Mouse (Mus musculus): ENCODE measurements around the gene Rnf220. TPM values are rescaled to one million over a fixed set of nuclear protein-coding genes. Genes with fewer than 3 reads are reported as not detected.

Rnf220 gene
- polyA plus RNA-seq, 1 experiment = 73.9 TPM

DNA sequence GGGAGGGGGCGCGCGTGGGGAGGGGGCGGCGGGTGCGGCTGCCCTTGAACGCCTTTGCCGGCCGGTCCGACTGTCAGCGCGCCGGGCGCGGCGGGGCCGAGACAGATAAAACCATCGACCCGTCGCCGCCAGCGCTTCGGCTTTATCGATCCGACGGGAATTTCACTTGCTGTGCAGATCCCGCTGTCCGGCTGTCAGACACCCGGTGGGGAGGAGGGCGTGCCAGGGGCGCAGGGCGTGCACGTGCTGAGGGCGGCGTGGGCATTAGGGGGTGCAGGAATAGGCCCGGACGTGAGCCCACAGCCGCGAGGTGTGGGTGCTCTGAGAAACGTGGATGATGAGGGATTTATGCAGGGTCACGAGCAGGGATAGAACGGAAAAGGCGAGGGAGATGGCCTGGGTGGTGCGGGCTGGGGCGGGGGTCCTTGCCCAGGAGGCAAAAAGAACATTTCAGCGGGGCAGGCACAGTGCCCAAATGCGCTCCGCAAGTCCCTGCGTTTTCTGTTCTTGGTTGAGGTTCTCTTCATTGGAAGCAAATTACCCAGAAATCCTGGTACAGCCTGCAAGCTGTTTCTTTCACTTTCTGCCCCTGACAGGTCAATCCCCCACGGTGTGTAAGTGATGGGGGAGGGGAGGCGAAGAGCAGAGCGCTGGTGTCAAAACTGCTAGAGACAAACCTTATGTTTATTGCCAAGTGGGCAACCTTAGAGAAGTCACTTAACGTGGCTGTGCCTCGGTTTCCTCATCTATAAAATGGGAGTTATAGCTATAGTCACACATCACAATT lies 192.4 kb downstream of the Rnf220 start:
- TF ChIP-seq POLR2A (IDR thresholded peaks at IDR 0.05; ENCODE audit: low read depth, low read length) = no peak
- no peak for TF ChIP-seq CTCF (IDR thresholded peaks at IDR 0.05; ENCODE audit: extremely low read depth, insufficient read length, insufficient replicate concordance, low read depth, low read length)
- peaks cover 6% of the 10 kb centered on the region for H3K4me1 ChIP-seq (ENCODE audit: control insufficient read depth, insufficient read depth, insufficient read length, low read length)
- H3K27me3 ChIP-seq (ENCODE audit: control insufficient read depth, insufficient read depth, low read length) = peaks cover 14% of the 10 kb centered on the region
- H3K27ac ChIP-seq (ENCODE audit: insufficient read depth, low read depth, low read length) = no peak overlapping the region
- WGBS = 14% methylated on average over 54 of the region's 54 CpGs
- H3K4me3 ChIP-seq (ENCODE audit: low read depth, low read length) = peak overlapping the region; percentile 53
- no peaks in the 10 kb centered on the region for H3K36me3 ChIP-seq (ENCODE audit: control insufficient read depth, insufficient read depth, low read length)

DNA sequence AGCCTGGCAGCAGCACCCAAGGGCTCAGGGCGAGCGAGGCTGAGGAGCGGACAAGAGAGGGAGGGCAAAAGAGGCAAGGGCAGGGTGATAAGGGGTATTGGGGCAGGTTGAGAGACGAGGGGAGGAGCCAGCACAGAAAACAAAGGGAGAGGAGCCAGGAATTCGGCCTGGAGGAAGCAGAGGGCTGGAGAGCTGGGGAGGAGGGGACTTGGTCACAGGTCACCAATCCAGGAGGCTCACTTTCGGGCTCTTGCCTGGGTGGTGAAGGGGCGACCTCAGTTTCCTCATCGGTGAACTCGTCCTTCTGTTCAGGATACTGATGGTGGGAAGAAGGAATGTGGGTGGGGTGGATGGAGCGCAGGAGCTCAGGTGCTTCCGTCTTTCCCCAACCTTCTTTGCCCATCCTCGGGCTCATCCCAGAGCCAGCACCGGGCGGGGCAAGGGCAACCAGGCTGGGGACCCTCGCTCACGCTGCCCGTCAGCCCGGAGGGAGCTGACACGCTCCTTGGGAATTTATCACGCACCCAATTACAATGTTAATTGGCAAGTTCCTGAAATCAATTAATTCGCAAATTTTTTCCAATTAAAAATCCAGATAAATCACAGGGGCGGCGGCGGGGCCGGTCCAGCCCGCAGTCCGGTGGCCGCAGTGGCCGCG lies 193.1 kb downstream of the Rnf220 start:
- peaks cover 6% of the 10 kb centered on the region for H3K4me1 ChIP-seq (ENCODE audit: control insufficient read depth, insufficient read depth, insufficient read length, low read length)
- H3K4me3 ChIP-seq (ENCODE audit: low read depth, low read length) = peak overlapping the region; percentile 53; the same call in 1 of the 2 replicates
- H3K27me3 ChIP-seq (ENCODE audit: control insufficient read depth, insufficient read depth, low read length) = peaks cover 14% of the 10 kb centered on the region
- 16% methylated on average over 30 of the region's 30 CpGs for WGBS
- TF ChIP-seq POLR2A (IDR thresholded peaks at IDR 0.05; ENCODE audit: low read depth, low read length) (no peak), CTCF (IDR thresholded peaks at IDR 0.05; ENCODE audit: extremely low read depth, insufficient read length, insufficient replicate concordance, low read depth, low read length) (no peak)
- H3K27ac ChIP-seq (ENCODE audit: insufficient read depth, low read depth, low read length) = no peak overlapping the region
- H3K36me3 ChIP-seq (ENCODE audit: control insufficient read depth, insufficient read depth, low read length) = no peaks in the 10 kb centered on the region

DNA sequence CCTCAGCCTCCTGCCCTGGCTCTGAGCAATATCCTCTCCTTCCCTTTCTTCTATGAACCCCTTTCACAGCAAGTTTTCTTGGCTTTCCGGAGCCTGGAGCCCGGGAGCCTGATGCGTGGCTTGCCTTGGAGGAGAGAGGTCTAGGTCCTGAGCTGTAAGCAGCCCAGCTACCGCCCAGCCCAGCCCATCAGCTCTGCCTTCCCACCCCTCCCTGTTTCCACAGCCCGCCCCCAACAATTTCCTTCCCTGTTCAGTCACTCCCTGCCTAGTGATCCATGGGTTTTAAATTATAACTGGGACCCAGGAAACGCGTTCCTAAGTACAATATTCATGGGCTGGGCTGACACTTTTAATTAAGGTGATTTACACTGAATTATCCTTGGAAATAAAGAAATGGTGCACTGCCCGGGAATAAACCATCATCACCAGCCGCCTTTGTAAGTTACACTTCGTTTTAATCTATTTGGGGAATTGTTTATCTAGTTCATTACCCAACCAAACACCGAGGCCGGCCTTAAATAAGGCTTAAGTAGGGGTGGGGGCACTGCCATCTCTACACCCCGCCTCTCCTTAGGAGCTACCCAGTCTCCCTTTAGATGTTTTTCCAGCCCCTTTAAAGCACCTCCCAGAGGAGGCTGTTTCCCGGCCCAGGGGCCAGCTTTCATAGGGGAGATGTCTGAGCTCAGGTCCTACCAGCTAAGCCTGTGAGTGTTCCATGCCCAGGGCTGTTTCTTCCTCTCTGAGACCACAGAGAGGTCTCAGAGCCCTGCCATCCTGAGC lies 194.6 kb downstream of the Rnf220 start:
- no peaks in the 10 kb centered on the region for H3K36me3 ChIP-seq (ENCODE audit: control insufficient read depth, insufficient read depth, low read length)
- TF ChIP-seq CTCF (IDR thresholded peaks at IDR 0.05; ENCODE audit: extremely low read depth, insufficient read length, insufficient replicate concordance, low read depth, low read length) = no peak
- no peak for TF ChIP-seq POLR2A (IDR thresholded peaks at IDR 0.05; ENCODE audit: low read depth, low read length)
- peaks cover 6% of the 10 kb centered on the region for H3K4me1 ChIP-seq (ENCODE audit: control insufficient read depth, insufficient read depth, insufficient read length, low read length)
- no peak overlapping the region for H3K4me3 ChIP-seq (ENCODE audit: low read depth, low read length)
- peaks cover 14% of the 10 kb centered on the region for H3K27me3 ChIP-seq (ENCODE audit: control insufficient read depth, insufficient read depth, low read length)
- 44% methylated on average over 14 of the region's 14 CpGs for WGBS
- no peak overlapping the region for H3K27ac ChIP-seq (ENCODE audit: insufficient read depth, low read depth, low read length)

DNA sequence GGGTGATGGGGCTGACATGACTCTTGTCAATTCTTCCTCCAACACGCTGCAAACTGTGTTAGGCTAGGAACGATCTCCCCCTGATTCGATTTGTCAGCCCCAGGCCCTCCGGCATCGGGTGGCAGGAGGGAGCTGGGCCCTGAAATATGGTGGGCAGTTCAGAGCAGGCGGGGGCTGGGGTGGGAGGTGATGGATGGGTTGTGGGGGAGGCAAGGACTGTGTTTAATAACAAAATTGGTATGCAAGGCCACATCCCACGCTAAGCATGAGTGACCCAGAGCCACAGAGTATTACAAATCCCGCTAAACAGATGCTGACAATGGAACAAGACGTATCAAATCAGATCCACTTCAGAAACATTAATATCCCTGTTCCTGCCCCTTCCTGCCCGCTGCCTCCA lies 196.9 kb downstream of the Rnf220 start:
- TF ChIP-seq CTCF (IDR thresholded peaks at IDR 0.05; ENCODE audit: extremely low read depth, insufficient read length, insufficient replicate concordance, low read depth, low read length) (no peak), POLR2A (IDR thresholded peaks at IDR 0.05; ENCODE audit: low read depth, low read length) (no peak)
- peaks cover 6% of the 10 kb centered on the region for H3K4me1 ChIP-seq (ENCODE audit: control insufficient read depth, insufficient read depth, insufficient read length, low read length)
- 88% methylated on average over 10 of the region's 10 CpGs for WGBS
- H3K27me3 ChIP-seq (ENCODE audit: control insufficient read depth, insufficient read depth, low read length) = peaks cover 16% of the 10 kb centered on the region
- H3K36me3 ChIP-seq (ENCODE audit: control insufficient read depth, insufficient read depth, low read length) = no peaks in the 10 kb centered on the region
- H3K27ac ChIP-seq (ENCODE audit: insufficient read depth, low read depth, low read length) = no peak overlapping the region
- no peak overlapping the region for H3K4me3 ChIP-seq (ENCODE audit: low read depth, low read length)

- no peaks in the 10 kb centered on the region for H3K4me1 ChIP-seq (ENCODE audit: control insufficient read depth, insufficient read depth, insufficient read length, low read length)
- H3K27me3 ChIP-seq (ENCODE audit: control insufficient read depth, insufficient read depth, low read length) = peaks cover 2% of the 10 kb centered on the region
- WGBS = 74% methylated on average over 9 of the region's 9 CpGs
- no peaks in the 10 kb centered on the region for H3K36me3 ChIP-seq (ENCODE audit: control insufficient read depth, insufficient read depth, low read length)
- TF ChIP-seq POLR2A (IDR thresholded peaks at IDR 0.05; ENCODE audit: low read depth, low read length) = no peak
- no peak for TF ChIP-seq CTCF (IDR thresholded peaks at IDR 0.05; ENCODE audit: extremely low read depth, insufficient read length, insufficient replicate concordance, low read depth, low read length)
- H3K27ac ChIP-seq (ENCODE audit: insufficient read depth, low read depth, low read length) = no peak overlapping the region
- H3K4me3 ChIP-seq (ENCODE audit: low read depth, low read length) = no peak overlapping the region
Observed at GRCm38 (mm10) chr4:117297819-117298218, 199.0 kb downstream of the Rnf220 start.

GRCm38 (mm10) chr4:117296849-117297593 lies 199.8 kb downstream of the Rnf220 start:
- no peak overlapping the region for H3K4me3 ChIP-seq (ENCODE audit: low read depth, low read length)
- H3K36me3 ChIP-seq (ENCODE audit: control insufficient read depth, insufficient read depth, low read length) = no peaks in the 10 kb centered on the region
- no peaks in the 10 kb centered on the region for H3K4me1 ChIP-seq (ENCODE audit: control insufficient read depth, insufficient read depth, insufficient read length, low read length)
- TF ChIP-seq POLR2A (IDR thresholded peaks at IDR 0.05; ENCODE audit: low read depth, low read length) (no peak), CTCF (IDR thresholded peaks at IDR 0.05; ENCODE audit: extremely low read depth, insufficient read length, insufficient replicate concordance, low read depth, low read length) (no peak)
- H3K27ac ChIP-seq (ENCODE audit: insufficient read depth, low read depth, low read length) = no peak overlapping the region
- H3K27me3 ChIP-seq (ENCODE audit: control insufficient read depth, insufficient read depth, low read length) = peaks cover 2% of the 10 kb centered on the region
- 86% methylated on average over 19 of the region's 19 CpGs for WGBS

All from small intestine, adult 2 months (tissue).